Mouse (Mus musculus): ENCODE results near the gene Anp32e.
"Not testable (repeated sequence)": the region's sequence is repeated elsewhere in the genome, so short reads cannot be mapped to it uniquely, and the experiment has no call there.

Gene Anp32e

DNA sequence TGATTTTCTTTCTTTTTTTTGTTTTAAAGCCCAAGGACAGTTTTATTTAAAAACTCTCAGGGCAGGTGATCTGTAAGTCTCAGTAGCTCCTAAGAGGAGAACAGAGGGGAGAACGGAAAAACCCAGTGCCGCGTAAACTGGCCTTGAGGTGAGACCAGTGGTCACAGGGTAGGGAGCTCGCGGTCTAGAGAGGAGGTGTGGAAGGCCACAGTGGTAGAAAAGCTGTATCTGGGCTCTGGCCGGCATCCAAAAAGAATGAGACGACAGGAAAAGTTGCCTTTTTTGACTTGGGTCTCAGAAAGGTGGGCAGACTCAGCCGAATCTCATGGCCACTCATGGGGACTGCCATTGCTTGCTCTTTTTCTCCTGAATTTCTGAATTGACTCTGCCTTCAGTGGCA is 9.2 kb downstream of the Anp32e start:
- in situ Hi-C loops (cut with MboI, MseI) = no loop called here

DNA sequence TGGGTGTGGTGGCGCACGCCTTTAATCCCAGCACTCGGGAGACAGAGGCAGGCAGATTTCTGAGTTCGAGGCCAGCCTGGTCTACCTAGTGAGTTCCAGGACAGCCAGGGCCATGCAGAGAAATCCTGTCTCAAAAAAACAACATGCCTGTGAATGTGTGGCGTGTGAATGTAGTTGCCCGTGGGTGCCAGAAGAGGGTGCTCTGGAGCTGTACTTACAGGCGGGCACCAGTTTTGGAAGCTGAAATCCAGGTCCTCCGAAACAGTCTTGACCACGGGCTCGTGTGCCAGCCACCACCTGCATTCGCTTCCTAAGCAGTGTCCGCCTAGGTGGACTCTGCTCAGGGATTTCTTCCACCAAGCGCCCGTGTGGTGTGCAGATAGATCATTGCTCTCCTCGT is 9.8 kb downstream of the Anp32e start:
- in situ Hi-C loops (cut with MboI, MseI) = no loop called here

DNA sequence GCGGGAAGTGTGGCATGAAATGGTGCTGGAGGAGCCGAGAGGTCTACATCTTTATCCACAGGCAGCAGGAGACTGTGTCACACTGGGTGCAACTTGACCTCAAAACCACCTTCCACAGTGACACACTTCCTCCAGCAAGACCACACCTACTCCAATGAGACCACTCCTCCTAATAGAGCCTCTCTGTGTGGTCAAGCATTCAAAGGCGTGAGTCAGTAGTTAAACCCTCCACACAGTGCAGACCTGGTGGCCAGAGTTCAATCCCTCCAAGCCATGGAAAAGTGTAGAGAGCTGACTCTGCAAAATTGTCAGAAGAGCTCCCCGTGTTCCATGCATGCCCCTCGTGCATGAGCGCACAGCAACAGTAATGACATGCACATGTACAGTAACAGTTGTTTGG is 13.7 kb downstream of the Anp32e start:
- in situ Hi-C loops (cut with MboI, MseI) = loop anchor here in 1 of 2 experiments (10.0 kb wide), 1 partner anchor 168 kb away; no protein-coding TSS in a partner anchor

DNA sequence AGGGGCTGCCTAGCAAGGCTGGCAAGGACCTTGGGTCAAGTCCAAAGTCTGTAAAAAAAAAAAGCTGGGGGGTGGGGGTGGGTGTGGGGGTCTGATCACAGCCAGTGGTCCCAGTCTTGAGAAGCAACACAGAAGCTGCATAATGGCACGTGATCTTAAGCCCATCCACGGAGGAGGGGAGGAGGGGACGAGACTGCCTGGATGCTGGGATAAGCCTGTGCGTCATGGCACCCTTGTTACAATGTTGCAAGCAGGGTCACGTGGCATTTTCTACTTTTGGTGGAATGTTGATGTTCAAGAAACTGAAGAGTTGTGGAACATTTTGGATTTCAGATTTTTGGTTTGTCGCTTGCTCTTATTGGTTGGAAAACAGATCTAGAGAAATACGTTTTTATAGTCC is 14.2 kb downstream of the Anp32e start:
- in situ Hi-C loops (cut with MboI, MseI) = loop anchor here in 1 of 2 experiments (10.0 kb wide), 1 partner anchor 168 kb away; no protein-coding TSS in a partner anchor

DNA sequence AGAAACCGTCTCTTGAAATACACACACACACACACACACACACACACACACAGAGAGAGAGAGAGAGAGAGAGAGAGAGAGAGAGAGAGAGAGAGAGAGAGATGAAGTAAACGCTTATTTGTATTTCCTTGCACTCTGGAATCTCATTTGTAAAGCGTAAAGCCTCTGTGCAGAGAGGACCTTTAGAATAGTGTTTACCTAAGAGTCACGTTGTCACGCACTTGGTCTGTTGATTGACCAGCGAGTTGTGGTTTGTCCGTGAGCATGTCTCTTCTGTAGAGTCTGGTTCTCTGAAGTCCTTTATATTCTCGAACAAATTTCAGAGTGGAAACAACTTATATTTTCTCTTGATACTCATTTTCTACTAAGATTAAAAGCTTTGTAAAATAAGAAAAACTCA is 15.7 kb downstream of the Anp32e start:
- in situ Hi-C loops (cut with MboI, MseI) = loop anchor here in 1 of 2 experiments (10.0 kb wide), 1 partner anchor 170 kb away; no protein-coding TSS in a partner anchor

DNA sequence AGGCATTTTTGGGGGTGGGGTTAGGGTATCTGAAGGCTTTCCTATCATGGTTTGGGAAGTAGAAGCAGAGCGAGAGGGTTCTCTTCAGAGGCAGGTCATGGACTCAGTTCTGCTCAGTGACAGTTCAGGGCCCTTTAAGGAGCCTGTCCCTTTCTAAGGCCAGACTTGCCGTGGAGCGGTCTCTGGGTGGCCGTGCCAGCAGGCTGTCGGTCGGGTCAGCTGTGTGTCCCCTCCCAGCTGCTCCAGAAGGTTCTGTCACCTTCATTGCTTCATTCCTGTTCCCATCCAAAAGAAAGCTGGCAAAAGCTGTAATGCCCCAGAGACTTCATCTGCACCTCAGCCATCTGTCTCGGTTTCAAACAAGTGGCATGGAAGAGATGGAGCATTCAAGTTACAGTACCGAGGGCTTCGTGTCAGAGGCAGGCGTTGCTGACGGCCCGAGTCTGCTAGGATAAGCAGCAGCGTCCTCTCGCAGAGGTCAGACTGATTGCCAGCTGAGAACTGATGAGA is 16.7 kb downstream of the Anp32e start:
- in situ Hi-C loops (cut with MboI, MseI) = loop anchor here in 1 of 2 experiments (10.0 kb wide), 1 partner anchor 171 kb away; no protein-coding TSS in a partner anchor

DNA sequence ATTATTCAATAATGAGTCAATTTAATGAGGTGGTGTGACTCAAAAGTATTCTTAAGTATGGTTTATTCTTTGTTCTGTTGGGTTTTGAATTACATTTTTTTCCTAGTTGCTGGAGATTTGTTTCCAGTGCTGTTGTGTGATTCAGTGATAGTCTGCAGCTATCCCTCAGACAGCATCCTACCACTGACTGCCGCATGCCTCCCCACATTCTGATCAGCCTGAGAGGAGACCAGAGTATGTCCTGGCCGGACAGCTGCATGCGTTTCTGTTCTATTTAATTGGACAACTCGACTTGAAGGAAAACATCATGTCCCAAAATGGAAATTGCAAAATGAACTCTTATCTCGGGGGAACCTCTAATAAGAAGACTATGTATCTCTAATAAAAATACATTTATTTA is 19.3 kb downstream of the Anp32e start:
- in situ Hi-C loops (cut with MboI, MseI) = loop anchor here in 1 of 2 experiments (10.0 kb wide), 1 partner anchor 174 kb away; no protein-coding TSS in a partner anchor

DNA sequence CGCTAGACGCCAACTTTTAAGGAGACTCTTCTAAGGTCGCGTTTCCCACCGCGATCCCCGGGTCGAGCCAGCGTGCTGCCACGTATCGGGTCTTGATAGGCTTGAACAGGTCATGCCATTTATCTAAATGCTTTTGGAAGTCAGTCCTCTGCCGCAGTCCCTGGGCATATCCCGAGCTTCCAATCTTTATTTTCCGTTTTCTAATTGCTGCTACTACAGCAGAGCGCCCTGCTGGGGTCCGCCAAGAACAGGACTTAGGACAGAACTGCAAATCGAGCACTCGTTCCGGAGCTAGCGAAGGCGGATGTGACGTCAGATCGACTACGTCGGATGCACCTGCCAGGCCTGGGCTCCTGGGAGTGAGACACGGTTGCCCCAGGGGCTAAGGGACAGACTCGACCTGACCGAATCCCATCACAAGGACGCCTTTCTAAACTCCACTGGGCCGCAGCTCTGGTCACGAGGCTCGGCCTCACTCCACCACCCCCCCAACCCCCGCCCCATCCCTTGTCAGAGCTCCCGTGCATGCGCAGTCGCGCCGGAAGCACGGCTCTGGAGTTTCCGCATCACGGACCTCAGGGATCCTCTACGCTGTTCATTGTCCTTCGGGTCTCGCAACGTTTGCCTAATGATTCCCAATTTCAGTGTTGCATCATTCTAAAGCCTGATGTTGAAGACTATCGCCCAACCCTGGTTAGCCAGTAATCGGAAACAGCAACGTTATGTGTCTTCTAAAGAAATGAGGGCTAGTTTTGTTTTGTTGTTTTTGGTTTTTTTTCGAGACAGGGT is 21.9 kb downstream of the Anp32e start:
- in situ Hi-C loops (cut with MboI, MseI) = no loop called here

DNA sequence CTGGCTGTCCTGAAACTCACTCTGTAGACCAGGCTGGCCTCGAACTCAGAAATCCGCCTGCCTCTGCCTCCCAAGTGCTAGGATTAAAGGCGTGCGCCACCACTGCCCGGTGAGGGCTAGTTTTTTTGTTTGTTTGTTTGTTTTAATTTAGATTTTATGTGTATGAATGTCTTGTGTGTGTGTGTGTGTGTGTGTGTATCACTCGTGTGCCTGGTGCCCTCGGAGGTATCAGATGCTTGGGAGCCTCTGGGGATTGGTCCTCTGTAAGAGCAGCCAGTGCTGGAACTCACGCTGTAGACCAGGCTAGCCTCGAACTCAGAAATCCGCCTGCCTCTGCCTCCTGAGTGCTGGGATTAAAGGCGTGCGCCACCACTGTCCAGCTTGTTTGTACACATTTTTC is 22.5 kb downstream of the Anp32e start:
- in situ Hi-C loops (cut with MboI, MseI) = not testable (repeated sequence)

DNA sequence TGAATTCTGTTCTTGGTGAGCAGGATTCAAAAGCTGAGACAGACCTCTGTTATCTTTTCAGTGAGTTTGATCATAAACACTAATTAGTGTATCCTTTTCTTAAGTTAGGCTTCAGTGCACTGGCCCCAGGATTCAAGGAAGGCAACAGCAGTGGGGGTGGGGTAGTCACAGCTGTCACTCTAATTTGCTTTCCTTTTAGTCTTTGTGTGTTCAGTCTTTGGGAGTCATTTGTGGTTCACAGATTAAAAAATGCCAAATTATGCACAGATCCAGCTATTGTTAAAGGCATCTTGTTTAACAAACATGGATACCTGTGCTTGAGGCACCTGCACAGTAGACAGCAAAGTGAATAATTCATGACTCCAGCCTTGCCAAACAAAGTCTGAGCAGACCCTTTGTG is 24.0 kb downstream of the Anp32e start:
- in situ Hi-C loops (cut with MboI, MseI) = no loop called here

DNA sequence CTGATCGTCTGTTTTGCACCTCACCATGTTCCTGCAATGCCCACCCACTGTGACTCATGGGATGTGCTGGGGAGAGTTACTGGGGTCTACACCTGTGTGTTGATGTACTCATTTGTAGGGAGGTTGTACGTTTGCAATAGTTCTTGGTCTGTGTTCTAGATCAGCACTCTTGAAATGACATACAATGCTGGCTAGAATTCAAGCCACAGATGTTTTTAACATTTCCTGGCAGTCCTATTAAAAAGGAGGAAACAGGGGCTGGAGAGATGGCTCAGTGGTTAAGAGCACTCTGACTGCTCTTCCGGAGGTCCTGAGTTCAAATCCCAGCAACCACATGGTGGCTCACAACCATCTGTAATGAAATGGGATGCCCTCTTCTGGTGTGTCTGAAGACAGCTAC is 24.5 kb downstream of the Anp32e start:
- in situ Hi-C loops (cut with MboI, MseI) = no loop called here

DNA sequence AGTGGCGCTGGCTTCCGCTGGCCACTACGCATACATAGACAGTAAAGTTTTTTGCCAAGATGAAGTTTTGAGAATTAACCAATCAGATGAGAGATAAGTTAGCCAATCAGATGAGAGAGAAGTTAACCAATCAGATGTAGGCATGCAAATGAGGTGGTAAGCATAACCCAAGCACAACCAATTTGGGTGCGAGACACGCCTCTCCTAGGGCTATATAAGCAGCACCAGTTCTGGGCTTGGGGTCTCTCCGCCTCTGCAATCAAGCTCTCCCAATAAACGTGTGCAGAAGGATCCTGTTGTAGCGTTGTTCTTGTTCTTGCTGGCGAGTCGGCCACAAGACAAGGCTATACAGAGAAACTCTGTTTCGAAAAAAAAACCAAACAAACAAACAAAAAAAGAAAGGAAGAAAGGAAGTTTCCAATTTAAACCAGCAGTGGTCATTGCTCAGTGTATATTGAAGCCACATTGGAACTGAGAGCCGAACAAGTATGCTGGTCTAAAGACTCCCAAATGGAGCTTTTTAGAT is 25.7 kb downstream of the Anp32e start:
- in situ Hi-C loops (cut with MboI, MseI) = not testable (repeated sequence)

DNA sequence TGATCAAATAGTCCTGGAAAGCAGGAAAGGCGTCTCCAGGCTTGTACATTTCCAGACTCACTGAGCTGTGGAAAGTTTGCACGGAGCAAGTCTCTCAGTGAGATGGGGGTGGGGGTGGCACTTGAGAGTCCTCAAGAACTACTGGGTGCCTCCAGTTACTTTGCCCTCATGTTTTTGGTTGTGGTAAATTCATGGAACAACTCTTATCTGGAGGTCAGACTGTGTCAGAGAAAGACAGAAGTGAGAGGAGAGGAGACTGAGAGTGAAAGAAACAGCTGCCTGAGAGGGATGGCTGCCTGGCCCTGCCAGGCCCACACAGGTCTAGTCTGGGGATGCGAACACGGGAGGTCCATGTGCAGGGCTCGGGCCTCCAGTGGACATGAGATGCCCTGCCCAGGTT is 26.3 kb downstream of the Anp32e start:
- in situ Hi-C loops (cut with MboI, MseI) = no loop called here

DNA sequence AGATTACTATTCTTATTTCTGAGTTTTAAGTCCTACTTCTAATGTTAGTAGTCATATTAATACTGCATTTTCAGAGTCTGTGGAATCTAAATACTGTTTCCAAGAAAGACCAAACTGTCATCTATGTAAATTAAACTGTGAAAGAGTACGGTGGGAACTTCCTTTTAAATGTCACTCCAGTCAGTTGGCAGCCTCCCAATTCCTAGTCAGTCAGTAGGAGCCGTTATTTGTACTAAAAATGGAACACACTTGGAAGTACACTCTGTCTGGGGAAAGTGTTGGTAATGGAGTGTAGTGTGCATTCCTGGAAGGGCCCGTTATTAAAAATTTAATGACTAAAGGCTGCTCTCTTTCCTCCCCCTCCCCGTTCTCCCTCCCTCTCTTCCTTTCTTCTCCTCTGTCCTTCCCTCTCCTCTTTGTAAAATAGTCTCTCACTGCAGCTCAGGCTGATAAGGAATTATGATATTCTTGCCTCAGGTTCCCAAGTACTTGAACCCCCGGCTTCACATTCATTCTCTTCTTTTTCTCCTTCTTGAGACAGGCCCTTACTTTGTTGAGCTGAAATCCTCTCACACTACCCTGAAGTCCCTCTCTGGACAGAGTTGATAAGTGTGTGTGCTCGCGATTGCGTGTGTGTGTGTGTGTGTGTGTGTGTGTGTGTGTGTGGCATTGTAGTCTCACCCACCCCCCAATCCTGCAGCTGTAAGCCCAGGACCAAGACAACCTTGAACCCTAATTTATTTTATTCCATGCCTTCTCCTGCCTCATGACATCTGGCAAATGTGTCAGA is 28.5 kb downstream of the Anp32e start:
- in situ Hi-C loops (cut with MboI, MseI) = no loop called here

DNA sequence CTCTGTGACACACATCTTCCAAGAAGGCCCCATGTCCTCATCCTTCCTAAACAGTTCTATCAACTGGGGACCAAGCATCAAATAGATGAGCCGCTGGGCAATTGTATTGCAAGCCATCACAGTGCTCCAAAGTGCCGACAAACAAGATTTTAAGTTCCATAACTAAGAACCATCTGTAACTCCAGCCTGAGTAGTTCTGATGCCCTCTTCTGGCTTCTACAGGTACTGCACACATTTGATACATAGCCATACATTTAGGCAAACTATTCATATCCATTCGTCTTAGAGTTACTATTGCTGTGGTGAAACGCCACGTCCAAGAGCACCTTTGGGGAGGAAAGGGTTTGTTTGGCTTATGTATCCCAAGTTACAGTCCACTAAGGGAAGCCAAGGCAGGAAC is 30.0 kb downstream of the Anp32e start:
- in situ Hi-C loops (cut with MboI, MseI) = no loop called here

DNA sequence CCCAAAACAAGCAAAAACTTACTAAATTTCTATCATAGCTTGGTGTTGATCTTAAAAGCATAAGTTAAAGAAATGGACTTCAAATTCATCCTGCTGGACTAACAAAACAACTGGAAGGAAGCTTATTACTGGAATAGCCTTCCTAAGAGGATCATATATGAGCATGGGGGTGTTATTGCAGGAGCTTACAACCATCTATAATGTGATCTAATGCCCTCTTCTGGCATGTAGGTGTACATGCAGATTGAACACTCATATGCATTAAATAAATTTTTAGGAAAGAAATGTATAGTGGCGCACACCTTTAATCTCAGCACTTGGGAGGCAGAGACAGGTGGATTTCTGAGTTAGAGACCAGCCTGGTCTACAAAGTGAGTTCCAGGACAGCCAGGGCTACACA is 30.8 kb downstream of the Anp32e start:
- in situ Hi-C loops (cut with MboI, MseI) = loop anchor here (5.0 to 10.0 kb wide), 3 partner anchors 82 to 195 kb away; no protein-coding TSS in a partner anchor

DNA sequence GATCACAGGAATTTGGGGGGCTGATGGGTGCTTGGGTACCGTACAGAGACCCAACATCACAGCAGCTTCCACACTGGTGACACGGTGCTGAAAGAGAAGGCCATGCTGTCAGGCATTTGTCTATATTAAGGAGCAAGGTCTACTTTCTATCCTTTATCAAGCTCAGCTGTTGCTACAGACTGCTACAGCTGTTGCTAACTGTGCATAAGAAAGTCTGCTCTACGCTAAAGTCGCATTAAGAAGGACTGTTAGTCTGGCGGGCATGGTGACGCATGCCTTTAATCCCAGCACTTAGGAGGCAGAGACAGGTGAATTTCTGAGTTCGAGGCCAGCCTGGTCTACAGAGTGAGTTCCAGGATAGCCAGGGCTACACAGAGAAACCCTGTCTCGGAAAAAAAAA is 33.1 kb downstream of the Anp32e start:
- in situ Hi-C loops (cut with MboI, MseI) = loop anchor here (5.0 to 10.0 kb wide), 3 partner anchors 80 to 193 kb away; no protein-coding TSS in a partner anchor

DNA sequence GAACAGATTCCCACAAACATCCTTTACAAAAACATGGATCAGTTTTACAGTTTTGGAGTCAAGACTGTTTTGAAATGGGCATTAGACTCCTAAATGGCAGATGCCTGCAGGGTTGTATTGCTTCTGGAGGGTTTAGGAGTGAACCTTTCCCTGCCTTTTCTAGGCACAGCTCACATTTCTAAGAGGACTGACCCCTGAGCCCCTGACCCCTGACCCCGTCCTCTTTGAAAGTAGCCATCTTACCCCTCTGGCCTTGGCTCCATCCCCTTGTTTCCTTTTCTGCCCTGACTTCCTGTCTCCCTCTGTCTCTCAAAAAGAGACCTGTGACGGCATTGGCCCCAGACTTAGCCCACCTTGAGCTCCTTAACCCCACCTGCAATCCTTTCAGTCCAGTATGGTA is 34.2 kb downstream of the Anp32e start:
- in situ Hi-C loops (cut with MboI, MseI) = loop anchor here (5.0 to 10.0 kb wide), 3 partner anchors 79 to 192 kb away; no protein-coding TSS in a partner anchor

DNA sequence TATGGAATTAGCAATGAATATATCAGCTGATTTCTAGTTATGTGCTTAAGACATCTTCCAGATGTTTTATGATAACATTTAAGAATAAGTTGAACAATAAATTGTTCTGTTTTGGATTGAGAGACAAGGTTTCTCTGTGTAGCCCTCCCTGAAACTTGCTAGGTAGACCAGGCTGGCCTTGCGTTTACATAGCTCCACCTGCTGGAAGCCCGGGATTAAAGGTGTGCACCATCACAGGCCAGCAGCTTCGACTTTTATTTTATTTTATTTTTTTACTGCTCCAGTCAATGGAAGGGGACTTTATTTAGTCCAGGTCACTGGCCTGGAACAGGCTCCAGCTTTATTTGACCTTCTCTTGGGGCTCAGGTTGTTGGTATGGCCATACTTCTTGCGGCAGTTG is 34.6 kb downstream of the Anp32e start:
- in situ Hi-C loops (cut with MboI, MseI) = loop anchor here (5.0 to 10.0 kb wide), 3 partner anchors 79 to 191 kb away; no protein-coding TSS in a partner anchor

DNA sequence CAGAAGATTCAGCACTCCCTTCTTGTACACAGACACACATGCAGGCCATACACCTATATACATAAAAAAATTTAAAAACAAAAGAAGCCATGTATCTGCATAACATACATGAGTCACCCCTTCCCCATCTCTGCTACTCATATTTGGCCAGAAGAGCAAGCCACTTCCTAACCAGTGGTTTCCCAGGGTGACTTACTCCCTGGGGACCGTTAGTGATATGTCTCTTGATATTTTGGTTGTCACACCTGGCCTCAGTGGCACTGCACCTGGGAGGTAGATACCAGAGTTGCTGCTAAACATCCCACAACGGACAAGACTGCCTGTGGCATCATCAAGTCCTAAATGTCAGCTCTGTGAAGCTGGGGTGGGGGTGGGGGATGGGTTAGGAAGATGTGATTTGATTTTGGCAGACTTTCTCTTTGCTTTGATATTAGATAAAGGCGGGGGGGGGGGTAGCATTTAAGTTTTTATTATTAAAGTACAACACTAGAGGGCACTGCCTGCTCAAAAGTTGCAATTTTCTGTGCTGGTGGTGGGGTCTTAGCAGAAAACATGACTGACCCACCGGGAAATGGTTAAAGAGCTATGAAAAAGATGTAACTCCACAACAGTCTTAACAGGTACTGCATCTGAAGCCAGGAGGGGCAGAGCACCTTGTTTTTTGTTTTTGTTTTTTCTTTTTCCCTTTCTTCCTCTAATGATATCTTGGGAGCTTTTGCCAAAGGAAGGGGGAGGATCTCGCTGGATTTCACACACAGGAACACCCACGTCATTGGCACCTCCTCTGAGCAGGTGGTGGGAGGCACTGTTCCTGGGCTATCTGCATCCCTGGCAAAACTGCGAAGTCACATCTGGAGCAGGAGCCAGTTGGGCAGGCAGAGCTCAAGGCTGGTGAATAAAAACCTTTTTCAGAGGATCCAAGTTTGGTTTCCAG is 36.7 kb downstream of the Anp32e start:
- in situ Hi-C loops (cut with MboI, MseI) = loop anchor here in 1 of 2 experiments (10.0 kb wide), 1 partner anchor 189 kb away; no protein-coding TSS in a partner anchor
